Mouse (Mus musculus) myocyte (in vitro differentiated cells): Measurements from ENCODE around the gene Zic5. TPM values are rescaled to one million over a fixed set of nuclear protein-coding genes. Genes with fewer than 3 reads are reported as not detected.

ENCODE experiments used
- H3K27me3 ChIP-seq: one replicate; pipeline ENCODE4 v1.6.1; 2011; ENCODE audit not compliant: control insufficient read depth, insufficient read depth, insufficient read length
- H3K36me3 ChIP-seq: one replicate; pipeline ENCODE4 v1.6.1; 2011; ENCODE audit not compliant: control insufficient read depth, insufficient read depth
- H3K4me2 ChIP-seq: one replicate; pipeline ENCODE4 v1.6.1; 2011; ENCODE audit warnings: low read depth, control low read depth
- H3K4me3 ChIP-seq: one replicate; pipeline ENCODE4 v1.5.1; 2011; ENCODE audit warnings: mild to moderate bottlenecking, control low read depth, moderate library complexity
- H3K79me2 ChIP-seq: one replicate; pipeline ENCODE4 v1.6.1; 2011; ENCODE audit not compliant: control insufficient read depth, insufficient read depth
- H3ac ChIP-seq: one replicate; pipeline ENCODE4 v1.6.1; 2011; ENCODE audit not compliant: control insufficient read depth, insufficient read length
- E2F4 ChIP-seq: IDR thresholded peaks from one replicate; pipeline ENCODE4 v1.6.1; 2011; ENCODE audit warnings: mild to moderate bottlenecking, control low read depth, moderate library complexity; ENCODE audit not compliant: insufficient read depth
- MAX ChIP-seq: IDR thresholded peaks from one replicate; pipeline ENCODE4 v1.6.1; 2011; ENCODE audit warnings: low read depth, mild to moderate bottlenecking, control low read depth
- MYOD1 ChIP-seq, 3 experiments: IDR thresholded peaks; one replicate each; pipeline ENCODE4 v1.6.1; 2011; ENCODE audit warnings: control low read depth in 2 of 3, low read depth in 2 of 3, mild to moderate bottlenecking in 2 of 3, moderate library complexity in 1 of 3; ENCODE audit not compliant: insufficient read length in 2 of 3, control insufficient read depth in 1 of 3
- MYOG ChIP-seq, 3 experiments: IDR thresholded peaks; one replicate each; pipeline ENCODE4 v1.6.1; 2011; ENCODE audit warnings: control low read depth in 2 of 3, low read depth in 2 of 3, mild to moderate bottlenecking in 2 of 3; ENCODE audit not compliant: insufficient read length in 2 of 3, control insufficient read depth in 1 of 3, insufficient read depth in 1 of 3
- POLR2A ChIP-seq: IDR thresholded peaks from one replicate; pipeline ENCODE4 v1.6.1; 2011; ENCODE audit warnings: low read depth, mild to moderate bottlenecking, control low read depth, moderate library complexity; ENCODE audit not compliant: insufficient read length
- POLR2AphosphoS2 ChIP-seq: IDR thresholded peaks from one replicate; pipeline ENCODE4 v1.6.1; 2011; ENCODE audit warnings: low read depth, control low read depth; ENCODE audit not compliant: insufficient read length
- REST ChIP-seq: IDR thresholded peaks from one replicate; pipeline ENCODE4 v1.6.1; 2011; ENCODE audit warnings: mild to moderate bottlenecking, control low read depth, moderate library complexity; ENCODE audit not compliant: insufficient read depth, insufficient read length
- SRF ChIP-seq: IDR thresholded peaks from one replicate; pipeline ENCODE4 v1.6.1; 2011; ENCODE audit warnings: low read depth; ENCODE audit not compliant: control insufficient read depth, insufficient read length
- TCF12 ChIP-seq: IDR thresholded peaks from one replicate; pipeline ENCODE4 v1.6.1; 2011; ENCODE audit warnings: mild to moderate bottlenecking, control low read depth; ENCODE audit not compliant: poor library complexity, insufficient read depth, severe bottlenecking
- TCF3 ChIP-seq: IDR thresholded peaks from one replicate; pipeline ENCODE4 v1.6.1; 2011; ENCODE audit warnings: low read depth, control low read depth; ENCODE audit not compliant: insufficient read length
- USF1 ChIP-seq: IDR thresholded peaks from one replicate; pipeline ENCODE4 v1.6.1; 2011; ENCODE audit warnings: low read depth, mild to moderate bottlenecking, control low read depth, moderate library complexity
- polyA plus RNA-seq: library from polyadenylated mRNA; unstranded; fragments of >200 nt; fragmentation: generic; extraction: Trizol; gene quantifications from one replicate; pipeline ENCODE4 v1.2.1, GENCODE M21; 2012; ENCODE audit warnings: missing spikeins

Gene Zic5
- polyA plus RNA-seq, 1 experiment = 0.42 TPM

- Histone ChIP-seq H3K79me2 (no peaks in the 10 kb centered on the region), H3K4me2 (no peak overlapping the region), H3K4me3 (no peak overlapping the region), H3K27me3 (peaks cover 20% of the 10 kb centered on the region), H3K36me3 (no peaks in the 10 kb centered on the region), H3ac (no peak overlapping the region)
- TF ChIP-seq TCF3 = no peak
Observed at GRCm38 (mm10) chr14:122451551-122452145, 13.8 kb downstream of the Zic5 start.

- Histone ChIP-seq H3K4me2 (peak within 1 kb of the TSS; percentile 64), H3K27me3 (peaks cover 29% of the 10 kb centered on the region), H3K36me3 (no peaks in the 10 kb centered on the region), H3K4me3 (no peak within 1 kb of the TSS), H3K79me2 (no peaks in the 10 kb centered on the region), H3ac (no peak within 1 kb of the TSS)
- TF ChIP-seq USF1 = no peak
- no peak for TF ChIP-seq E2F4
- no peak for TF ChIP-seq TCF12
- no peak for TF ChIP-seq SRF
- no peak for TF ChIP-seq MYOD1 (IDR thresholded peaks at IDR 0.05; ENCODE audit: control insufficient read depth in 1 of 3, insufficient read length in 2 of 3, low read depth in 2 of 3)
- no peak for TF ChIP-seq MYOG (IDR thresholded peaks at IDR 0.05; ENCODE audit: control insufficient read depth in 1 of 3, insufficient read depth in 1 of 3, insufficient read length in 2 of 3, low read depth in 2 of 3)
- TF ChIP-seq POLR2A = no peak
- no peak for TF ChIP-seq POLR2AphosphoS2
- TF ChIP-seq REST = no peak
Observed at GRCm38 (mm10) chr14:122450496-122451382, 14.7 kb downstream of the Zic5 start, which contains the start of gene Gm5089. TSS of gene Gm5089 (minus strand) at chr14:122451115.

- Histone ChIP-seq H3K4me3 (no peak overlapping the region), H3K79me2 (no peaks in the 10 kb centered on the region), H3ac (no peak overlapping the region), H3K4me2 (peak overlapping the region; percentile 64), H3K36me3 (no peaks in the 10 kb centered on the region), H3K27me3 (peaks cover 31% of the 10 kb centered on the region)
- TF ChIP-seq TCF3 = no peak
- no peak for TF ChIP-seq MAX
- no peak for TF ChIP-seq MYOG (IDR thresholded peaks at IDR 0.05; ENCODE audit: control insufficient read depth in 1 of 3, insufficient read depth in 1 of 3, insufficient read length in 2 of 3, low read depth in 2 of 3)
- no peak for TF ChIP-seq E2F4
- no peak for TF ChIP-seq SRF
- no peak for TF ChIP-seq POLR2AphosphoS2
- no peak for TF ChIP-seq MYOD1 (IDR thresholded peaks at IDR 0.05; ENCODE audit: control insufficient read depth in 1 of 3, insufficient read length in 2 of 3, low read depth in 2 of 3)
Observed at GRCm38 (mm10) chr14:122449601-122450495, 15.6 kb downstream of the Zic5 start.

- Histone ChIP-seq H3K36me3 (no peaks in the 10 kb centered on the region), H3K4me2 (no peak overlapping the region), H3K79me2 (no peaks in the 10 kb centered on the region), H3K27me3 (peaks cover 8% of the 10 kb centered on the region), H3K4me3 (no peak overlapping the region), H3ac (no peak overlapping the region)
- TF ChIP-seq TCF12 (no peak), TCF3 (no peak)
Observed at GRCm38 (mm10) chr14:122436850-122437249, 28.6 kb downstream of the Zic5 start.

- Histone ChIP-seq H3K36me3 (no peaks in the 10 kb centered on the region), H3K4me3 (no peak overlapping the region), H3K79me2 (no peaks in the 10 kb centered on the region), H3K27me3 (peaks cover 8% of the 10 kb centered on the region), H3ac (no peak overlapping the region), H3K4me2 (no peak overlapping the region)
- no peak for TF ChIP-seq REST
- no peak for TF ChIP-seq TCF12
- no peak for TF ChIP-seq E2F4
- no peak for TF ChIP-seq USF1
Observed at GRCm38 (mm10) chr14:122434039-122434438, 31.4 kb downstream of the Zic5 start.
